Mouse (Mus musculus) lung, postnatal 4 days (tissue): ENCODE measurements around the gene Doc2g.
"Not testable (repeated sequence)": the region's sequence is repeated elsewhere in the genome, so short reads cannot be mapped to it uniquely, and the experiment has no call there.

Experiments used
- DNase-seq, 2 experiments: peaks; one replicate each; pipeline ENCODE4 v3.0.0; 2021

Gene Doc2g

DNA sequence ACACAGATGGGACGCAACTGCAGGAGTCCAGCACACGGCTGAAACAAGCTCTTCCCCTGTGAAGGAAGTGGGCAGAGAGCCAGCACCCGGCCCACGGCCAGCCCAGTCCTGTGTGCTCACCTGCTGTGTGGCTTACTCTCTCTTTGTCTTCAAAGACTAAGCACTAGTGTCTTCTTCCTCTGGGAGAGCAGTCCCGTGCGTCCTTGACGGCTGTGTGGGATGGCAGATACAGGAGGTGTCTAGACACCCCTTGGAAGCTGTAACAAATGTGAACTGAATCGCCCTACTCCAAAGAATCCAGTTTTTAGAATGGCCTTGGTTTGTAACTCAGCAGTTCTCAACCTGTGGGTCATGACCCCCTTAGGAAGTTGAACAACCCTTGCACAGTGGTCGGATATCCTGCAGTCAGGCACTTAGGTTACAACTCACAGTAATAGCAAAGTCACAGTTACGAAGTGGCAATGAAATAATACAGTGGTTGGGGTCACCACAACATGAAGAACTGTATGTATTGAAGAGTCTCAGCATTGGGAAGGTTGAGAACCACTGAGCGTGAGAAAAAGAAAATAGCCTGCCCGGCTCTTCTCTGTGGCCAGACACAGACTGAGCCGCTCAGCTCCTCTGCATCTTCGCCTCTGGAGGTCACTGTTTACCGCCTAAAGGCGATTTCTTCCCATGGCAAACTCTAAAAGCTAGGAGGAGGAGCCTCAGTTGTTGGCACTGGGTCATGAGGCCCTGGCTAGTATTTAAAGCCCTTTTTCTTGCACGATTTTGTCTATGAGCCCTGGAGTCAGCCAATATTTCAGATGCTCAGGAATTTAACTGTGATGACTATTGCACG lies 15.8 kb downstream of the Doc2g start:
- DNase-seq = peak; percentile 81 to 89

DNA sequence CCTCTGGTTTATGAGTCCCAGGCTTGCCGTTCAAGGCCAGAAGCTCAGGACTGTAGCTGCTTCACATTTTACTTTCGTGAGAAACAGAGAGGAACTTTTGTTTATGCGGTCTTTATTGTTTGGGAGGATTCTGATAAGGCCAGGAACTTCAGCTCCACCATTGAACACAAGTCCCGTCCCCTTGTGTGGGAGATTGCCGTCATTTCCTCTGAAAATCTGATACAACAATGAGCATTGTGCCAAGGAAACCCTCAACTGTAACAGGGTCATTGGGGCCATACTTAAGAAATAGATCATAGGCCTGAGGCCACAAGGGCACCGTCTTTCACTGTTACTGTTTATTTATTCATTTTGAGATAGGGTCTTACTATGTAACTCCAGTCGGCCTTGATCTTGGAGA lies 20.1 kb downstream of the Doc2g start:
- DNase-seq = no peak

- no peak for DNase-seq
These were observed 24.5 kb downstream of the Doc2g start for GRCm38 (mm10) chr19:4027576-4027975.

DNA sequence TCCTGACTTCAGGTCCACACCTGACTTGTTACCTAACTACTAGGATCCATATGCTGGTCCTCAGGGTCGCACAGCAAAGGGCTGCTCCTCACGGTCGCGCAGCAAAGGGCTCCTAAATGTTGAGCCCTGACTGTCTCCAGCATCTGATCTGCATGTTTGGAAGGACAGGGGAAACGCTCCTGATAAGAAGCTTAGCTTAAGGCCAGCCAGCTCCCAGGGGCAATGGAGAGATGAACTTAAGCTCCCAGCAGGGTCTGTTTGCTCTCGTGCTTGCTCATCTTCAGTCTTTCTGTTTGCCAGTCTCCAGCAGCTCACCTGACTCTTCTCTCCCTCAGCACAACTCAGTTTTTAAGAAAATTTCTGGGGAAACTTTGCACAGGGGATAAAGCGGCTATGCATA lies 29.6 kb downstream of the Doc2g start:
- no peak for DNase-seq

DNA sequence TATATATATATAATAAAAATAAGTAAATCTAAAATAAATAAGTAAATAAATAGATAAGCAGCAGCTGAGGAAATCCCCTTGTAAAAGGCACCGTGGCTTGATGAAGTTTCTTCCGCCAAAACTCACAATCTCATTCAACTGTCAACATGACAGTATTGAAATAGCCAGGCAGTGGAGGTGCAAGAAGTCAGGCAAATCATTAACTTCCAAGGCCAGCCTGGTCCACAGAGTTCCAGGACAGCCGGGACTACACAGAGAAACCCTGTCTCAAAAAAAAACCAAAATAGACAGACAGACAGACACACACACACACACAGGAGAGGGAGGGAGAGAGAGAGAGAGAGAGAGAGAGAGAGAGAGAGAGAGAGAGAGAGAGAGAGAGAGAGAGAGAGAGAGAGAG lies 30.2 kb downstream of the Doc2g start:
- no peak for DNase-seq

GRCm38 (mm10) chr19:4033742-4034141 lies 30.6 kb downstream of the Doc2g start:
- no peak for DNase-seq

- no peak for DNase-seq
These were observed 33.4 kb downstream of the Doc2g start for GRCm38 (mm10) chr19:4036327-4037045.

GRCm38 (mm10) chr19:4037154-4037787 lies 34.2 kb downstream of the Doc2g start:
- DNase-seq = not testable (repeated sequence)

- peak; percentile 92 to 93 for DNase-seq
These were observed 34.7 kb downstream of the Doc2g start, which contains the start of gene Gstp1 for GRCm38 (mm10) chr19:4037788-4038232. Gstp1 (minus strand) TSS chr19:4037985.

GRCm38 (mm10) chr19:4040941-4041340 lies 37.8 kb downstream of the Doc2g start:
- DNase-seq = not testable (repeated sequence)

DNA sequence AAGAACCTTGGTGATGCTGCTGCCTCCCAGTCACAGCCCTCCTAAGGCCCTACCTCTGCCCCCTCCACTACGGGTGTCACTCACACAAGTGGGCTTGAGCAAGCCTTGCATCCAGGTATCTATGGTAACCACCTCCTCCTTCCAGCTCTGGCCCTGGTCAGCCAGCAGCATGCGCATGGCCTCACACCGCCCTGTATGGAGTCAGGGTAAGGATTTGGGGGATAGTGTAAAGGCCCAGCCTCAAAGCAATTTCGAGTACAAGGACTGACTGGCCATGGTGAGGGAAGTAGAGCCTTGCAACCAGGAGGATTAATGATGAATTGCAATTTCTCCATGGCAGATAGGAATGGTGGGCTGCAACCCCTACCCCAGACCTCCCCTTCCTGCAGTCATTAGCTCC lies 38.4 kb downstream of the Doc2g start:
- not testable (repeated sequence) for DNase-seq

- peak; percentile 62 to 71 for DNase-seq
These were observed 39.0 kb downstream of the Doc2g start for GRCm38 (mm10) chr19:4042124-4042523.

DNA sequence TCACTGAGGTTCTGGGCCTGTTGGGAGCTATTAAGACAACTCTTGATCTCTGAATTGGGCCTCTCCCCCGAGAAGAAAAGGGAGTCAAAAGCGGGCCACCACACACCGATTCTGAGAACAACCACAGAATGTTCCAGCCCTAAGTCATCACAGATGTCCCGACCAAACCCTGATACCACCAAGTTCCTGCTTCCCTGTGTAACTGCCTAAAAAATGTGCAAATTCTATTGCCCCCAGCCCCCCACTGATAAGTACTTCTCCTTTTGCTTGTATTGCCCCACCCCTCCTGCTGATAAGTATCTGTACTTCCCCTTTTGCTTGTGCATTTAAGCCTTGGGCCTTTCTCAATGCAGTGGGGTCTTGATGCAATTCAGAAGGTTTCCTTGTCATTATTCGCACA lies 41.0 kb downstream of the Doc2g start:
- DNase-seq = not testable (repeated sequence)

- DNase-seq = peak; percentile 85 to 86
These were observed 43.1 kb downstream of the Doc2g start, which contains the start of gene Gstp2 for GRCm38 (mm10) chr19:4045966-4046865. Gstp2 (minus strand) TSS chr19:4046023.

DNA sequence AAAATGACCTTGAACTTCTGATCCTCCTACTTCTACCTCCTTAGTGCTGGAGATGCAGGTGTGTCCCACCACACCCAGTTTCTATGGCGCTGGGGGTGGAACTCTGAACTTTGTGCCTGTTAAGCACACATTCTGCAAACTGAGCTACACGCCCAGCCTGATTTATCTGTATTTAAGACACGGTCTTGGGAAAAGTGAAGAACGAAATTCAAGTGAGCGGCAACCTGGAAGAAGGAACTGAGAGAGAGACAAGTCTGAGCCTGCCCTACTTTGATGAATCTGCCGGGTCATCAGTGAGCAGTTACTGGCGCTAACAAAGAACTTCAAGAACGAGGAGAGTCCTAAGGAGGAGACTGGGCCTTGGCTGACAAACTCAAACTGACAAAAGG lies 43.7 kb downstream of the Doc2g start:
- DNase-seq = no peak

- DNase-seq = peak; percentile 59 to 84
These were observed 44.7 kb downstream of the Doc2g start for GRCm38 (mm10) chr19:4047859-4048258.

DNA sequence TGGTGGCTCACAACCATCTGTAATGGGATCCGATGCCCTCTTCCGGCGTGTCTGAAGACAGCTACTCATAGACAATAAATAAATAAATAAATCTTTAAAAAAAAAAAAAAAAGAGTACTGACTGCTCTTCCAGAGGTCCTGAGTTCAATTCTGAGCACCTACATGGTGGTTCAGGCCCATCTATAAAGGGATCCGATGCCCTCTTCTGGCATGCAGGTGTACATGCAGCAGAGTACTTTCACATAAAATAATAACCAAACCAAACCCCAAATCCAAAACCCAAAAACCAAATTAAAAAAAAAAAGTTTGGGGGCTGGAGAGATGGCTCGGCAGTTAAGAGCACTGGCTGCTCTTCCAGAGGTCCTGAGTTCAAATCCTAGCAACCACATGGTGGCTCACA lies 46.0 kb downstream of the Doc2g start:
- not testable (repeated sequence) for DNase-seq

DNA sequence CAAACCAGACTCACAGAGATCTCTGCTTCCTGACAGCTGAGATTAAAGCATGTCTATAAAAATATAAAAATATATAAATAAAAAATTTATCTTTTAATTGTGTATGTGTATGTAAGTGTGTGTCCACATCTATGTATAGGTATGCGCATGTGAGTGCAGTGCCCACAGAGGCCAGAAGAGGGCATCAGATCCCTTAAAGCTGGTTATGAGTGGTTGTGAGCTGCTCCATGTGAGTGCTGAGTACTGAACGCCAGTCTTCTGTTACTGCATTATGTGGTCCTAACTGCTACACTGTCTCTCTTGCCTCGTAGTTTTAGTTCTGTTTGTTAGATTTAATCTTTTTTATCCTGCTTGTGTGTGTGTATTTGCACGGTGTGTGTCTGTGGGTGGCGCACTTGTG lies 47.9 kb downstream of the Doc2g start:
- no peak for DNase-seq

- DNase-seq = peak; percentile 49 to 77
These were observed 48.8 kb downstream of the Doc2g start for GRCm38 (mm10) chr19:4051741-4052515.

DNA sequence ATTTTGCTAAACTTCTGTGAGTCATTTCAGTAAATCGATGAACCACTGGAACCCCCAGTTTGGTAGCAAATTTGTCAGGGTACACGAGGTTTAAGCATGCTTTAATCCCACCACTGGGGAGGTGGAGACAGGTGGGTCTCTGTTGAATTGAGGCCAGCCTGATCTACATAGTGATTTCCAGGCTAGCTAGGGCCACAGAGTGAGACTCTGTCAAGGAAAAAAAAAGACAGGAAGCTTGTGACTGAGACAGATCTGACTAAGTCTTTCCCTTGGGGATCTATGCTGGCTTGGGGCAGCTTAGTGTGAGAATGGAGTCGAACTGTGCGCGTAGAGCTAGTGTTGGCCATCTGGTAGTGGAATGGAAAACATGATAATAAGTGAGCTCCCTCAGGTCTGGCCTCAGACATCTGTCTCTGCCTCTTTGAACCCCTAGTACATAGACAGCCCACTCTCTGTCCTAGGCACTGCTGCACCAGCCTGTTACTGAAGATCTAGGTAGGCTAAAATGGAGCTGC lies 49.5 kb downstream of the Doc2g start:
- DNase-seq = no peak

DNA sequence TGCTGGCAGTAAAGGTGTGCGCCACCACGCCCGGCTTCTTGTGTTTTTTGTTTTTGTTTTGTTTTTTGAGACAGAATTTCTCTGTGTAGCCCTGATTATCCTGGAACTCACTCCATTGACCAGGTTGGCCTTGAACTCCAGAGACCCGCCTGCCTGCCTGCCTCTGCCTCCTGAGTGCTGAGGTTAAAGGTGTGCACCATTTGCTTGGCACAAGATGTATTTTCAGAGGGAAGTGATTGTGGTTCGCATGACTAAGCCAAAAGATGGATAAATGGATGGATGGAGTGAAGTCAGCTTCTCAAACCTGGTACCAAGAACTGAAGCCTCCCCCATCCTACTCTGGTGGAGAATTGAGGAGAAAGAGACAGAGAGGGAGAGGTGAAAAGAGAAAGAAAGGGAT lies 51.5 kb downstream of the Doc2g start:
- no peak for DNase-seq
